Mouse (Mus musculus) hindlimb bud, embryonic 11.5 days (tissue): ENCODE results near the gene 9030612E09Rik.
A peak's percentile ranks its signal among the peaks of the same experiment; 100 is the strongest.

Experiments
- DNase-seq: peaks from one replicate; pipeline ENCODE4 v3.0.0-alpha.2; 2012; ENCODE audit warnings: low read depth, low spot score; ENCODE audit errors: extremely low spot score

9030612E09Rik gene

DNA sequence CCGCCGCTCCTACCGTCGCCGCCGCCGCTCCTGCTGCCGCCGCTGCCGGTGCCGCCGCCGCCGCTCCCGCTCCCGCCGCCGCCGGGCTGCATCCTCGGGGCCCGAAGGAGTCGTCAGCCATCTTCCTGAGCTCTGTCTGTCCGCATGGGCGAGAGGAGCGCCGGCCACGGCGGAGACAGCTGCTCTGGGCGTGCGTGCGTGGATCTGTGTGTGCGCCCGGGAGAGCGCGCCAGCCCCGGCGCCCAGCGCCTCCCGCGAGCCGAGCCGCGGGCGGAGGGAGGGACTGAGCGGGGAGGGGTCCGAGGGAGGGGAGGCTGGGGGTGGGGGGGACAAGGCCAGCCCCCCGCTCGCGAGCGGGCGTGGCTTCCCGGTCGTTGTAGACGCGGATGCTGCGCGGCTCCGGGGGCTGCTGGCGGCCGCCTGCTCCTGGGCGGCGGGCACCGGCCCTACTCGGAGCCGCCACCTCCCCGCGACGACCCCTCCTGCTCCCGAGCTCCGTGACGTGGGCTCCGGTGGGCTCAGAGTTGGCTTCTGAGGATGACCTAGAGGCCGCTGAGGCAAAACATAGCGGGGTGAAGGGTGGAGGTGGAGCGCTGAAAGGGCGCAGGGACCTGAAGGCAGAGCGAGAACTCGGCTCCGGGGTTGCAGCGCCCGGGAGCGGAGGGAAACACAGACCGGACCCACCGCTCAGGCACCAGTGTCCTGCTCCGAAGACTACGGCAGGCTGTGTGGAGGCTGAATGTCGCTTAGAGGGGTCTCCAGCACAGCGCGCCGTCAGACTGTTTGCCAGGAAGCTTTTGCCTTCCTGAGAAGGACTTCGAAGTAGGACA lies at the start of gene 9030612E09Rik, which contains the start of gene Sobp:
Gene 9030612E09Rik (plus strand): TSS at position 379 of the 830 bp plus-strand sequence.
Gene Sobp (minus strand): TSS at position 205 of the 830 bp plus-strand sequence.
- DNase-seq: no peak

DNA sequence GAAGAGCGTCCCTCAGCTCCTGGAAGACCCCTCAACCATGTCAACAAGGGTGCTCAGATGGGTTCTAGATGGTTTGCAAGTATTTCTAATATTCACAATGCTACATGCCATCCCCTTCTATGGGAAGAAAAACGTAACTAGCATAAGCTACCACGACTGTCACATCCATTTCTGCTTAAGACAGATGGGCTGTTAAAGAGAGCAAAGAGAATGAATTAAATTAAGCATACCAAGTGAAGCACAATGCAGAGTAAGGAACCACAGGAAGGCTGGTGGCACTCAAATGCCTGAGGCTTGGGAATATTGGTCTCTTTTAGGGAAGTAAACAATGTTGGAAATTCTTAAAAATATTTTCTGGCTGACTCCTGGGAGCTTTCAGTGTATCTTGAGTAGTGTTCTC lies 45.8 kb upstream of the 9030612E09Rik start:
- no peak for DNase-seq

DNA sequence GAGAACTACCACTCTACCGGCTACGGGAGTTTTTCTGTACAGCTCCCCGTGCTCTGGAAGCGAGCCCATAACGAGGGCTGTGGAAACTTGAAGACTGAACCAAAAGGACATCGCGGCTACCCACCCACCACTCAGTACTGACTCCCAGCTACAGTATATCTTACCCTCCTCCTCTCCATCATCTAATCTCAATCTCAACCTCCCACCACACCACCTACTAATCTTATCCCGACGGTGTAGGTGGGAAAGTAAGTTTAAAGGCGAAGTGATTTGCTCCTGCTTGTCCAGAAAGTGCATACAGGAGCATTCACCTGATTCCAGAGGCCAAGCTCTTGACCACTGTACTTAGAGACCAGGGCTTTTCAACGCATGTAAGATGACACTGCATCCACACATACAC lies 40.5 kb upstream of the 9030612E09Rik start:
- no peak for DNase-seq

DNA sequence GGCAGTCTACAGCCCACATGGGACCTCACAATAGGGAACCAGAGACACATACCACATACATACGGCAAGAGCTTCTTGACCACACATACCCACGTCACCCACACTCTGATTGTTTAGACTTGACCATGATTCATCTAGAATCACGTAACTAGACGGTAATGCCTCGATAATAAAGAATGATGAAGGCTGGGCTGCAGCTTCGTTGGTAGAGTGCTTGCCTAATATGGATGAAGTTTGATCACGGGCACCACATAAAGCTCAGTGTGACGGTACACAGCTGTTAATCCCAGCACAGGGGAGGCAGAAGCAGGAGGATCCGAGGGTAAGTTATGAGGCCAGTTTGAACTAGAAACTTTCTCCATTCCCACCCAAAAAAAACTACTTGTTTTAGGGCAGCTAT lies 31.3 kb upstream of the 9030612E09Rik start:
- DNase-seq: no peak

DNA sequence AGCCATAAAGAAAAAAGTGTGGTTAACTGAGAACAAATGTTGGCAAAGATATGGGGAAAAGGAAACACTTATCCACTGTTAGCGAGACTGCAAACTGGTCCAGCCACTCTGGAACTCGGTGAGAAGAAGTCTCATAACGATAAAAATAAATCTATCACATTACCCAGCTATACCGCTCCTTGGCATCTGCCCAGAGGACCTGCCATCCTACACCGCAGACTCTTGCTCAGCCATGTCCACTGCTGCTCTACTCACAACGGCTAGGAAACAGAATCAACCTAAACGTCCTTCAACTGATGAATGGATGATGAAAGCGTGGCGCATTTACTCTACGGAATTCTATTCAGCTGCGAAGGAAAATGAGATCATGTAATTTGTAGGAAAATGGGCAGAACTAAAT lies 26.0 kb upstream of the 9030612E09Rik start:
- no peak for DNase-seq

DNA sequence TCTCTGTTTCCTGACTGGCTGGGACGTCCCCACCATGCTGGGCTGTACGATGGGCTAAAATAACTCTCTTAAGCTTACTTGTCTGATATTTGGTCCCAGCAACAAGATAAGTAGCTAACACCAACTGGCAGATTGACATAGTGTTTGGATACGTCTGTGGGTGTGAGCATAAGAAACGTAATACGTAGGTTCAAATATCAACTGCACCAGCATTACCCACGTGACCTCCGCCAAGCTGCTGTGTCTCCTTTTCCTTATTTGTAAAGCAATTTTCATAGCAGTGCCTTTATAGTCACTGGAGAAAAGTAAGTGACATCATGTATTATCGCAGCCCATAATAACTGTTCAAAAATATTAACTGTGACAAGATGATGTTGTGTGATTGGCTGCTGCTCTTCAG lies 21.9 kb upstream of the 9030612E09Rik start:
- DNase-seq: no peak

DNA sequence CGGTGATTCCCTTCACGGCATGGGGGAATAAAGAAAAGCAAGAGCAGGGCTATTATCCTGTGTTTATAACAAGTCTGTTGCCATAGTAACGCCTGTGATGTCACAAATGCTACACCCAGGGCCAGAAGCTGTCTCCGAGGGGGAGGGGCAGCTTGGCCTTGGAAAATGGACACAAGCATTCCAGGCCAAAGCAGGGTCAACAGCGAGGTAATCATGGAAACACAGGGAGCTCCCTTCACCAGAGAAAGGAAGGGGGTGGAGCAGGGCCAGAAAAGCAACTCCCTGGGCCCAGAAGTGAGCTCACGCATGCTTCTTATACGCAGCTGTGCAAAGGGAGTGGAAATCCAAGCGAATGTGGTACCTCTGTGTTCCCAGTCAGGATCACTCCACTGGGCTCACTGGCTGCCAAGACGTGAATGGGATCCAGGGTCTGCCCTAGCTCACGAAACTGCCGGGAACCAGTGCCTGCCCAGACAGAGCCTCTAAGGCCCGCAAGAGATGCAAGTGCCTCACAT lies 19.4 kb upstream of the 9030612E09Rik start:
- DNase-seq: peak; percentile 74

DNA sequence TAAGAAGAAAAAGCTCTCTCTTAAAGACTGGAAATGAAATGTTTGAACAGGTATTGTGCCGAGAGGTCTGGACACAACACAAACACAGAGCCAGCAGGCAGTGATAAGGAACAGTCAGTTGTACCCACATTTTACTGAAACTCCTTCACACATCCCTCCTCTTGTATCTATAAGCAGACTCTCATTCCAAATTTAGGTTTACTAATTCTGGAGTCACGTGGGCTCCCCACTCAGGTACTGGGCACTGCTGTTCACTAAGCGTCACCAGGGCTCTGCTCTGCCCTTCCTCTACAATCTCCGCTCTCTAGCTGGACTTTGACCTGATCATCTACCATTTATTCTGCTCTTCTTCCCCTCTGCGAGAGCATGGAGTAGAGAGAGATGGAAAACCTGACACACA lies 15.6 kb upstream of the 9030612E09Rik start:
- DNase-seq: no peak

DNA sequence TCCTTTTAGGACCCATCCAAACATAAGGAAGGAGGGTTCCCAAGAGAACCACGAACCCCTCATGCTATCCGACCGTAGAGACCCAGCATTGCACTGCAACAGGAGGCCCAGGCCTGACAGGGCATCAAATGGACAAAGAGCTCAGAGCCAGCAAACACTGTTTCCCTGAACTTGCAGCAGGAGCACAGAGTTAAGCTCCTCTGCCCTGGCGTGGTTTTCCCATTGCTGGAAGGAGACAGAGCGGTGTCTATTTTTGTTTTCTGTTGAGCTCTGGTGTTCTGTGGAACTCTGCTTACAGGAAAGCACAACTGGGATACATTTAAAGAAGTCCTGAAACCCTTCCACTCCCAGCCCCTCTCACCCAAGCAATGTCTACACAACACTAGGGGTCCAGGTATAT lies 15.2 kb upstream of the 9030612E09Rik start:
- DNase-seq: no peak

DNA sequence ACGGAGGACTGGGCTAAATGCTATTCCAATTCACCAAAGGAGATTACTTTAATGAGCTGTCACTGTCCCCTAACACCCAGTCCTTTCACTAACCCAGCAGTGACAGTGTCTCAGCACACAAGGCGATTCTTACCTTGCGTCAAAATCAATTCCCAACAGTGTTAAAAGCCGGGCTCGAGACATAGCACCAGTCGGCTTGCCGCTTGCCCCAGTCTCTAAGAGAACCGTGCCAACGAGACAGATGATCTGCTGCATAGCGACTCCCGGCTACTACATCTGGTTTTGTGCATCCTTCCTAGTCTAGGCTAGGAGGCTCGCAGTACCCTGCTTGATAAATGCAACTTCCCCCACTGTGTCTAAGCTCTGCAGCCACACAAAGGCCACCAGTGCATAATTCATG lies 12.2 kb upstream of the 9030612E09Rik start:
- DNase-seq: no peak

DNA sequence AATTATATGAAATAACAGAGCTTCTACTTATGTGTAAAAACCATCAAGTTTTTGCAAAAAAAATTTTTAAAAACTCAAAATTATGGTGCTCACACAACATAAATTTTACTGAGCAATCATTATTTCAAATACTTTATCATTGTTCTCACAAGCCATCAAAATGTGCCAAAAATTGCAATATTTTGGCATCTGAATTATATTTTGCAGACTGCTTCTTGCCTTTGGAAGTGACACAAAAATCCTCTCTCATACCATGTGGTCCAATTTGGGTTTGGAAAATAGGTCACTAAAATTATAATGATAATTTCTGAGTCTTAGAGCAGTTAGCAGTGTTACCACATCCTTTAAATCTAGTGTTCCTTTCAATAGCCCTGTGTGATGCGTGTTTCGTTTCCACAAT lies 10.1 kb upstream of the 9030612E09Rik start:
- DNase-seq: no peak

DNA sequence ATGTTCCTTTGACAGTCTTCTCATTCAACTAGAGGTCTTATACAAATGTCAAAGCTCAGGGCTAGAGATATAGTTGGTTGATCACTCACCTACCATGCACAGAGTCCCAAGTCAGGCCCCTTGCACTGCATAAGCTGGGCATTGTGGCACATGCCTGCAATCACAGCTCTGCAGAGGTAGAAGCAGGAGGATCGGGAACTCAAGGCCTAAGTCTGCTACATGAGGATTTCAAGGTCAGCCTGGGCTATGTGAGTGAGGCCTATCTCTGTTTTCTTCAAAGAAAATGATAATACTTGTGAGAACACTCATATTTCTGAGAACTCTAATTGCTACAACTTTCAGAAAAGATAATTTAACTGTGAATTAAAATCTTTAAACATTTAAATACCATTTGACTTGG lies 8.4 kb upstream of the 9030612E09Rik start:
- no peak for DNase-seq

DNA sequence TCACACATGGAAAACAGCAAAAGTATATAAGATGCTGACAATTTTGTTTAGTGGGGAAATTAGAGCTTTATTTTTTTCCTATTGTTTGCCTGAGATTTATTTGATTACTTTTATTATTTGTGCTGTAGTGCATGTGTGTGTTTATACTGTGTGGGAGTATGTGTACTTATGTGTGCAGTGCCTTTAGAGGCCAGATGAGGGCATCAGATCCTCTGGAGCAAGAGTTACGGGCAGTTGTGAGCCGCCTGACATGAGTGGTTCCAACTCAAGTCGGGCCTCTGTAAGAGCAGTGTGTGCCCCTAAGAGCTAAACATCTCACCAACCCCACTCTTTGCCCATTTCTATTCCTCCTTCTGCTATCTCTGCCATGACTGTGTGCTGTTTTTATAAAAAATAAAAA lies 7.7 kb upstream of the 9030612E09Rik start:
- no peak for DNase-seq

DNA sequence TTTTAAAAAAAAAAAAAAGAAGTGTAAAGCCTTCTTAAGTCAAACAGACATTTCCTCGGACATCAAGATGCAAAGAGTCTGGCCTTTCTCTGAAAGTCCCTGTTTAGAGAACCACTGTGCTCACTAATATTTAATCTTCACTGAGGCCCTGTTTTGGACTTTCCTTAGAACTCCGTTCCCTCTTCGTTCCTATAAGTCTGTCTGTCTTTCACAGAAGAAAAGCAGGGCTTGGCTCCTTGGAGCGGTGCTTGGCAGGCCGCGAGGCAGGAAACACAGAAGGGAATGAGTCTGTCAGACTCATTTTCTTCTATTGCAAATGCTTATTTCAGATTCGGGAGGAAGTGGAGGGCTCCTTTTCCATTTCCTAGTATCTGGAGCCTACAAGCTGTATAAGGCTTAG lies 5.7 kb upstream of the 9030612E09Rik start:
- no peak for DNase-seq

DNA sequence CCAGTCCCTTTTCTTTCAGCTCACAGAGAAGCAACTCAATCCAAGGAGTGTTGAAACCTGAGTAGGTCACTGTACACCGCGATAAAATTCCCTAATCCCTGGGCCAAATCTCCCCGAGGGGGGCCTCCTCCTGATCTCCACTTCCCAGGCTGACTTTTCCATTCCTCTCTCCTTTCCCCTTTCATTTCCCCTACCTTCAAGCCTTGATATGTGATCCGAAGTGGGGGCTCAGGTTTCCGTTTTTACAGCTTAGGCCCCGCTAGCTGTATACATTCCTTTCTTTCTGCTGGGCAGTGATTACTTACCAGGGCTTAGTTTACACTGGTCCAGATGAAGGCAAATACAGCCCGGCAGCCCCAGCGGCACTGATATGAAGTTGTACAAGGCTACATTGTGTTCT lies 3.4 kb upstream of the 9030612E09Rik start:
- peak; percentile 71 for DNase-seq

DNA sequence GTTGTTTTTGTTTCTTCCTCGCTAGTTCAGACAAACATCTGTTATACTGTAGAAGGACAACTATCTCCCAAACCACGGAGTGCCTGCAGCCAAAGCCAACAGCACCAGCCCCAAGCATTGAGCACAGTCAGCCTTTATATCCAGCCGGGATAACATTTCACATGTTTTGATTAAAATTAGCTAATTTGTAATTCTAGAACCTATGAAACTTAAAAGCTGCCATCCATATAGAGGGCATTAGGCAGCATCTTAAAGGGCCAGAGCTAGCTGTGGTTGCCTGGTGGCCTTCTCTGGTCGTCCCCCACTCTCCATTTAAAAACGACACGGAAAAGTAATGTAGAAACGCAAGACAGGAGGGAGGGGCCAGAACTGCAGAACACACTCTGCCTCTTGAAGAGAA lies 2.4 kb upstream of the 9030612E09Rik start:
- no peak for DNase-seq

DNA sequence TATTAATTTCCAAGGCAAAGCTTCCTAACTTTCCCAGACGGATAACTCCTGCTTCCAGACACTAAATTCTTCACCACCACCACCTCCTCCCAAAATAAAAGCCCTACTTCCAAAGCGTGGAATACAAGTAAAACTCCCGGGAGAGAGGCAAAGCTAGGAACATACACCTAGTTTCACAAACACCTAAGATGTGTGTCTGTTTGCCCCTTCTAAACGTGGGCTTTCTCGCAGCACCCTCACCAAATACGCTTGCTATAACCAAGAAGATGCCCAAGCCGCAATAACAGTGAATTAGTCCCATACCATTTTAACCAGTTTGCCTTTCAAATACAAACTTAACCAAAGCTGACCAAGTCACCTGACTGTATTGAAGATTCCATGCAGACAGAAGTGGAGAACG lies 1.9 kb upstream of the 9030612E09Rik start:
- no peak for DNase-seq

DNA sequence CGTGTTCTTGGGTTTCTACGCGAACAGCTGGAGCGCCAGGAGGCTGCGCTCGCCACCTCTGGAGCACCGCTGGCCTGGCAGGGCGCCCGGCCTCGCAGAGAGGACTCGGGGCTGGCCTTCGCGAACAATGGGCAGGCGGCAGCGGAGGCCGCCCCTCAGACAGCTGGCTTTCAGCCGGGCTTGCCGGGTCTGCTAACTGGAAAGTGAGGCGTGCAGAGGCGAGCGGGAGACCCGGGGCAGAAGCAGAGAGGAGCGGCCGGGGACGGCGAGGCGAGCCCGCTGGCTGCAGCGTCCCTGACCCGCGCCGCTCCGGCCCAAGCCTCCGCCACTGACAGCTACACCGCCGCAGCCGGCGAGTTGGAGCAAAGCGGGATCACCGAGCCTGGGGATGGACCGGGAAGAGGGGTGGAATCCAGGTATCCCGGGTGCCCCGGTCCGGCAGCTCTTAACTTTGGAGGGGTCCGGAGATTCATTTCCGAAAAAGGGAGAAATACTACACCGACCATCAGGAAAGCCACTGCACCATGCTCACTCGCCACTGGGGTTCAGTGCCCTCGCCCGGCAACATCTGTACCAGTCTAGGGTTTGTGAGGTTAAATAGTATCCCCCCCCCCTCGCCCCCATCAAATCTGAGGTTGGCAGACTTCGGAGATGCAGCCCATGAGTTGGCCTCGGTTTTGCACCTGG lies 1.2 kb upstream of the 9030612E09Rik start:
- no peak for DNase-seq

DNA sequence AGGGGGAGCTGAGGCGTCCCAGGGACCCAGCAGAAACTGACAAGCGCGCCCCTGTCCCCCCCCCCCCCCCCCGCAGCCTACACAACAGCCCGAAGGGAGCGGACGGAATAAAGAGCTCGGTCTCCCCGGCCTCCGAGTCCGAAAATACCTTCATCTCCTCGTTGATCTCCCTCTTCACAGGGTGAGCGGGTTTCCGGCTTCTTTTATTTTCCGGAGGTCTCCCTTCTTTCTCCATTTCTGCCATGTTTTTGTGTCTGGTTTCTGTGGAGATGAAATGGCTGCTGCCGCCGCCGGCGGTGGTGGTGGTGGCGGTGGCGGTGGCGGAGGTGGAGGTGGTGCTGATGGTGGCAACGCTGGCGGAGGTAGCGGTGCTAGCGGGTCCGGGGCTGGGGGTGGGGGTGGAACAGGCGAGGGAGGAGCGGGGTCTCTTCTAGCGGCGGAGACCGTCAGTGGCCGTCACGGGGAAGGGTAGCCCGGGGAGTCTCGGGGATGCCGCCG lies 627 bp upstream of the 9030612E09Rik start:
- no peak for DNase-seq

DNA sequence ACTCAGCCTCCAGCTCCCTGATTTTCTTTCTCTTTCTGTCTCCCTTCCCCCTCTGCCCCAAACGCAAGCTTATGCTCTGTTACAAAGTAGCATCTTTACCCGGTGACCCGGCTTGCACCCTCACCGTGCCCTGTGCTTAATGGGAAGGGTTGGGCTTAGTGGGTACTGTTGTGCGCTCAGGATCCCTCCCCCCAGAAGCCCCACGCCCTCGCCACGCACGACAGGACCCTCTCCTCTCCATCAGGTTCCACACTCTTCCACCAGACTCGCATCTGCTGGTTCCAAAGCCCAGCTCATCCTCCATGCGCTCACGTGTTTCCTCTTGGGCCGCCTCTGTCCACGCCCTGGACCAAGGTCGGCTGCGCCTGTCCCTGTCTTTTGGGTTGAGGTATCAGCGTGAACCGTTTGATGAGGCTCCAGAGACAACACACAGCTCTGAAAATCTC lies 675 bp downstream of the 9030612E09Rik start:
- DNase-seq: no peak

DNA sequence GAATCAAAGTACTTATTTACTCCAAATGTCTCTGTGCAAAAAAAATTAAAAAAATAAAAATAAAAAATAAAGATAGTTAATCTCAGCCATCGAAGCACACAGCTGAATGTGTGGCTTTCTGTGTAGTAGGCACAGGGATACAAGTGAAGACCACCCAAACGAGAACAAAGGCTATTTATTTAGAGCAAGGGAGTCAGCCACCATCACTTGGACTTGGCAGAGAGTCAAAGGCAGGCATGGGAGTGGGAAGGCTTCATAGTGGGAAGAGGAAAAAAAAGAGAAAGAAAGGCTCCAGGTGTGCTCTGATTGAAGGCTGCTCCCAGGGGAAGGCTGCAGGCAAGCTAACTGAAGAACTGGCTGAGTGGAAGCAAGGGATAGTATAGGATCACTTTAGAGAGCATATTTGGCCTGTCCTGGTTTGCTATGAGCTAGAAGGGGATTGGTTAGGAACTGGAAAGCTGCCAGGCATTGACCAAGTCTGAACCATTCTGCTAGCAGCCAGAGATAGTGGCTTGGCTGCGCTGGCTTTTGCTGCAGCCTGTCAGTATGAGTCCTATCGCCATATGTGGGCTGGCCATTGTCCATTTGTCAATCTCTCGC lies 5.9 kb downstream of the 9030612E09Rik start:
- no peak for DNase-seq
